ENCODE assay signal across 11 mouse cellular contexts in genomic region chr2:12294060-12294459, GRCm38 (mm10). TPM values are rescaled to one million over a fixed set of nuclear protein-coding genes. Genes with fewer than 3 reads are reported as not detected.
DNase-seq lines count a peak whose midpoint lies in the region; ATAC-seq and TF ChIP-seq lines count a peak whose summit lies in the region.
"Had no signal": no experiment of that assay in that cellular context is flagged by ENCODE, and none has a peak within 500 bp of the region (broad histone marks: within the 10 kb centered on the region; RNA-seq: fewer than 3 reads in every experiment).

No protein-coding gene starts in this region.

- no peak overlapping the region for H3K9ac ChIP-seq in limb, embryonic 13.5 days

- H3K4me1 ChIP-seq in bone marrow macrophage, adult 2 months (ENCODE audit: control insufficient read depth, insufficient read depth, low read length) = peaks cover 19% of the 10 kb centered on the region
- H3K4me1 ChIP-seq in limb, embryonic 13.5 days = peaks cover 29% of the 10 kb centered on the region

- 24% methylated on average over 3 of the region's 3 CpGs for WGBS in limb, embryonic 13.5 days

- no peak overlapping the region for H3K4me3 ChIP-seq in bone marrow macrophage, adult 2 months (ENCODE audit: insufficient read depth, low read length)
- no peak overlapping the region for H3K4me3 ChIP-seq in limb, embryonic 13.5 days

- no peaks in the 10 kb centered on the region for H3K36me3 ChIP-seq in limb, embryonic 13.5 days

- no peak for TF ChIP-seq POLR2A in bone marrow macrophage, adult 2 months (IDR thresholded peaks at IDR 0.05; ENCODE audit: borderline replicate concordance, low read depth, low read length)

- no peak overlapping the region for H3K4me2 ChIP-seq in limb, embryonic 13.5 days (replicated peaks)

- peak overlapping the region; percentile 3; the same call in 1 of the 2 replicates for H3K27ac ChIP-seq in bone marrow macrophage, adult 2 months (ENCODE audit: insufficient read depth, low read depth, low read length)
- no peak overlapping the region for H3K27ac ChIP-seq in limb, embryonic 13.5 days
- H3K27ac ChIP-seq: macrophage had no signal

- no peaks in the 10 kb centered on the region for H3K9me3 ChIP-seq in limb, embryonic 13.5 days

- DNase-seq in frontal cortex, postnatal 10 days (ENCODE audit: low spot score in 2 of 2) = no peak
- peak; percentile 75 for DNase-seq in layer of hippocampus, adult 9-11 months
- no peak for DNase-seq in layer of hippocampus, adult 9-10 months (ENCODE audit: low spot score)
- no peak for DNase-seq in spleen, postnatal 14 days (ENCODE audit: low spot score in 2 of 2)
- DNase-seq: cerebellum, adult 2 months had no signal

- TF ChIP-seq CTCF in bone marrow macrophage, adult 2 months (IDR thresholded peaks at IDR 0.05; ENCODE audit: low read depth, low read length) = no peak

- no peaks in the 10 kb centered on the region for H3K27me3 ChIP-seq in limb, embryonic 13.5 days

- peak; percentile 32 for ATAC-seq in frontal cortex, adult (ENCODE audit: low TSS enrichment)
- peak; percentile 61; the same call in 1 of the 2 replicates for ATAC-seq in limb, embryonic 13.5 days (ENCODE audit: low FRiP score, low read depth)
- ATAC-seq in erythroblast, adult 5-6 weeks (replicated peaks; ENCODE audit: low FRiP score, poor library complexity, severe bottlenecking) = no peak

RNA-seq across cellular contexts. Expression of gene Itga8, which starts 7.7 kb away (rescaled TPM):
- polyA plus RNA-seq in bone marrow macrophage, adult 2 months (2012; ENCODE audit: insufficient read depth, insufficient read length, missing spikeins) = 0.53 and 1.0 TPM in 2 replicates
- polyA plus RNA-seq in limb, embryonic 13.5 days (2015; fragmentation: Nextera tagmentation; extraction: Ambion mirVana) = 16.4 and 17.7 TPM in 2 replicates
- not detected in 2 replicates for total RNA-seq in erythroblast, adult 5-6 weeks (2015; ENCODE audit: low replicate concordance)
- total RNA-seq in erythroblast, adult 5-6 weeks (2017; ENCODE audit: low replicate concordance) = 0.14 and 1.4 TPM in 2 replicates
- polyA plus RNA-seq: C2C12 had no signal
